Mouse (Mus musculus): ENCODE measurements around the gene Tbc1d10b.

The Tbc1d10b gene

DNA sequence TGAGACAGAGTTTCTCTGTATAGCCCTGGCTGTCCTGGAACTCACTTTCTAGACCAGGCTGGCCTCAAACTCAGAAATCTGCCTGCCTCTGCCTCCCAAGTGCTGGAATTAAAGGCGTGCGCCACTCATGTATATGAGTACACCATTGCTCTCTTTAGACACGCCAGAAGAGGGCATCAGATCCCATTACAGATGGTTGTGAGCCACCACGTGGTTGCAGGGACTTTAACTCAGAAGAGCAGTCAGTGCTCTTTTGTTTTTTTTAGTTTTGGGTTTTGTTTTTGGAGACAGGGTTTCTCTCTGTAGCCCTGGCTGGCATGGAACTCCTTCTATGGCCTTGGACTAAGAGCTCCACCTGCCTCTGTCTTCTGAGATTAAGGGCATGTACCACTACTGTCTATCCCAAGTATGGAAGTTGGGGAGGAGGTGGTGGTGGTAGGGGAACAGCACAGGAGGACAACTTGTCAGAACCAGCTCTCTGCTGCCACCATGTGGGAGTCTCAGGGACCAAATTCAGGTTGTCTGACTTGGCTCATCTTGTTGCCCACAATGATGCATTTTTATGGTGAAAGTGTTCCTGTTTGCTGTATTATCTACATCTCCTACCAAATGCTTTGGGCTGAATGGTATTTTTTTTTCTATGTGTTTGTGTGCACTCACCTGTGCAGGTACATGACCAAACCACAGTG is 20.5 kb upstream of the Tbc1d10b start:
- in situ Hi-C loops (cut with MboI; ENCODE audit: low pct_unique_long_range_greater_than_20kb in 1 of 2, low sequenced_read_pairs in 2 of 2, unreplicated experiment in 1 of 2), result no loop called here

DNA sequence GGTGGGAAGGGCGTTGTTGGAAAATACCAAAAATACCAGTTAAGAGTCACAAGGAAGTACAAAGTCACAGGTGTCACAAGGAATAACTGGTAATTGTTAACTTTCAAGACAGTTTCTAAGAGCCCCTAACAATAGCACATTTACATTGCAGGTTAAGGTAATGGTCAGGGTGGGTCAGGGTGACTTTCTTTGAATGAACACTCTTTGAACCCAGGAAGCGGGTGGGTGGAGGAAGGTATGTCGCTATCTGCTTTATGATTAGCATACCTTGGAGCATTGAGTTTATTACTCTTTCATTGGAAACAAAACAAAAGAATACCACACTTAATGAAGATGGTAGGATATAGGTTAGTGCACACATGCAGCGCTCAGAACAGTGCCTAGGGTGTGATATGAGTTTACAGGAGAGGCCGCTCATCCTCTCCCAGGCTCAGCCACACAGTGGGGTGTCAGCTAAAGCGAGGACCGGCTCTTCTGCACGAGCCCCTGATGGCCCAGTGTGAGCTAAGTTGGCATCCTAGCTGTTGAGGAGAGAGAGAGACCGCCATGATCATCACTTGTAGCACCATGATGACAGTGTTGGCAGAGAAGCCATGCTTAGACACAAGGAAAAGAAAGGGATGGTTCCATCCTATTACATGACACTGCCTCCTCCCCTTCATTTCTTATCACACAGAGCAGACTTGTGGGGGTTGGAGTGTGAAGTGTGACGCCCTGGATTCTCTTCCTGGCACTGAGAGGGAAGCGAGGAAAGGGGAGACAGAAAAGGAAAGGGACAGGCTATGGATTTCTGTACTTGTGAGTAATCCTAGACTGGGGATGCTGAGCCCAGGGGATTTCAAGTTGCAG is 17.1 kb upstream of the Tbc1d10b start:
- in situ Hi-C loops (cut with MboI; ENCODE audit: low pct_unique_long_range_greater_than_20kb in 1 of 2, low sequenced_read_pairs in 2 of 2, unreplicated experiment in 1 of 2), result no loop called here

- in situ Hi-C loops (cut with MboI; ENCODE audit: low pct_unique_long_range_greater_than_20kb in 1 of 2, low sequenced_read_pairs in 2 of 2, unreplicated experiment in 1 of 2), result no loop called here
Observed at GRCm38 (mm10) chr7:127224616-127225015, 16.3 kb upstream of the Tbc1d10b start.

DNA sequence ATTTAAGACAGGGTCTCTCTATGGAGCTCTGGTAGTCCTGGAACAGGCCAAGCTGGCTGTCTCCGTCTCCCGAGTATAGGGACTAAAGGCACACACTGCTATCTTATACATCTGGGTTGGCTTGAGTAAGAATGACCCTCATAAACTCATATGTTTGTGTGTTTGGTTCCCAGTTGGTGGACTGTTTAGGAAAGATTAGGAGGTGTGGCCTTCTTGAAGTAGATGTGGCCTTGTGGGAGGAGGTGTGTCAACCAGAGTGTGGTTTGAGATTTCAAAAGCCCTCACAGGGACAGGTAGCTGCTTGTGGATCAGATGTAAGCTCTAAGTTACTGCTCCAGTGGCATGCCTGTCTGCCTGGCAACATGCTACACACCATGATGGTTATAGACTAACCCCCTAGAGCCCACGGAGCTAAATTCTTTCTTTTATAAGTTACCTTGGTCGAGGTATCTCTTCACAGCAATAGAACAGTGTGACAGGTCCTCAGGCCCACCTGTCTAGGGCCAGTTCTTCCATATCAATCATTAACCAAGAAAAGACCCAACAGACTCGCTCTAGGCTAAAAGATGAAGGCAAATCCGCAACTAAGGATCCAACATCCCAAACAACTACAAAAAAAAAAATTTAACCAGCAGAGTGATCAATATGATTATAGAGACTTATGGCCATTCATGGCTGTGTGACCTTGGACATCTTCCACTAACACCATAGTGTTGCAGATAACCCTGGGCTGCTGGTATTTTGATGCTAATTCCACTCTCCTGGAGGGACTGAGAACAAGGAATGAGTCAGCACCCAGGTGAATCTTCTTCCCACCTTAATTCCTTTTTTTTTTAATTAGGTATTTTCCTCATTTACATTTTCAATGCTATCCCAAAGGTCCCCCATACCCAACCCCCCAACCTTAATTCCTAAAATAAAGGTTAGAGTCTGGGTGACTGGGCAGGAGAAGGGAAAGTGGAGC is 15.5 kb upstream of the Tbc1d10b start:
- in situ Hi-C loops (cut with MboI; ENCODE audit: low pct_unique_long_range_greater_than_20kb in 1 of 2, low sequenced_read_pairs in 2 of 2, unreplicated experiment in 1 of 2), result no loop called here

DNA sequence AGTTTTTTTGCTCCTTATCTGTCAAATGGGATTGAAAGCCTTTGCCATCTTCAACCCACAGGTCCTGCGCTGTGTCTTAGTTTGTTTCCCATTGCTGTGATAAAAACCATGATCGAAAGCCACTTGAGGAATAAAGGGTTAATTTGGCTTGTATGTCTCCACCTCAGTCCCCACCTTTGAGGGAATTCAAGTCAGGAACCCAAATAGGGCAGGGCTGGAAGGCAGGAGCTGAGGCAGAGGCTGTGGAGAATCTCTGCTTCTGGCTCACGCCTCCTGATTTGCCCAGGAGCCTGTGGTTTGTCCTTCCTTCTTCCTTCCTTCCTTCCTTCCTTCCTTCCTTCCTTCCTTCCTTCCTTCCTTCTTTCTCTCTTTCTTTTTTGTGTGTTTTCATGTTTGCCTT is 14.8 kb upstream of the Tbc1d10b start:
- in situ Hi-C loops (cut with MboI; ENCODE audit: low pct_unique_long_range_greater_than_20kb in 1 of 2, low sequenced_read_pairs in 2 of 2, unreplicated experiment in 1 of 2), result no loop called here

GRCm38 (mm10) chr7:127220440-127220839 is 12.2 kb upstream of the Tbc1d10b start:
- in situ Hi-C loops (cut with MboI; ENCODE audit: low pct_unique_long_range_greater_than_20kb in 1 of 2, low sequenced_read_pairs in 2 of 2, unreplicated experiment in 1 of 2), result no loop called here

GRCm38 (mm10) chr7:127218670-127219069 is 10.4 kb upstream of the Tbc1d10b start:
- in situ Hi-C loops (cut with MboI; ENCODE audit: low pct_unique_long_range_greater_than_20kb in 1 of 2, low sequenced_read_pairs in 2 of 2, unreplicated experiment in 1 of 2), result no loop called here

DNA sequence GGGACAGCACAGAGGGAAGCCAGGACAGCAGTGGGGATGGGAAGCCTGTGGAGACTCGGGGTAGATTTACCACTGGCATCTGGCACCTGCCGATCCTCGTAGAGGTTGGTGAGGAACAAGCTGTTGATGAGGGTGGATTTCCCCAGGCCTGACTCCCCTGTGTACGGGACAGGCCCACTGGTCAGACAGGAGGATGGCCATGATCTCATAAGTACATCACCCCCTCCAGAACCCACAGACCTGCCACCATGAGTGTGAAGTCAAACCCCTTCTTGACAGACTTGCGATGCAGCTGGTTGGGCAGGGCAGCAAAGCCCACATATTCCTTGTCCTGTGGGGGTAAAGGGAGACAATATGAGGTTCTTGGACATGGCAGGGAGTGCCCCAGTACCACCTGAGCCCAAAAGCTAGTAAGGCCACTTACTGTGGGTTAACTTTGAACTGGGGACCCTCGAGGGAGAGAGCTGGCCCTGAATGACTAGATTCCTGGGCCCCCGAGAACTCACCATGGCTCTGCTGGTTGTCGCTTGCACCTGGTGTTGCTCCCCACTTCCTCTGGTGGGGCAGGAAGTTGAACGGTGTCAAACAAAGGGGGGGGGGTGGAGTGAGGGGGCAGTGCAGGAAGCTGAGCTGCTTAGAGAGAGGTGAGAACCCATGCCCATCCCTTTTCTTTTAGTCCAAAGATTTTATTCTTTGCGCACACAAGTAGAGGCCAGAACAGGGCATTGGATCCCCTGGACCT is 9.8 kb upstream of the Tbc1d10b start:
- in situ Hi-C loops (cut with MboI; ENCODE audit: low pct_unique_long_range_greater_than_20kb in 1 of 2, low sequenced_read_pairs in 2 of 2, unreplicated experiment in 1 of 2), result no loop called here

DNA sequence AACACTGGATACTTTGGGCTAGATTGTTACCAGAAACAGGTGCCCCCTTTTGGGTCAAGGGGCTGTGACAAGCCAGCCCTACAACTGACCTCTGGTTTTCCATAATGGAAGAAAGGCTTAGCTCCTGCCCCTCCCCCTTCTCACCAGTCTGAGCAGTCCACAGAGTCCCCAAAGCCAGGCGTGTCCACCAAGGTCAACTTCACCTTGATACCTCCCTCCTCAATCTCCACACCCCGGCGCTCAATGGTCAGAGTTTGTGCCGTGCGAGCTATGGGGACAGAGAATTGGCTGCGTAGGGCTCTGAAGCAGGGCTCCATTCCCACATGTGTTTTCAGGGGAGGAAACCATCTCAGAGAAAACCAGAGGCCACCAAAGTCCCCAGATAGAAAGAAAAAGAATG is 9.2 kb upstream of the Tbc1d10b start:
- in situ Hi-C loops (cut with MboI; ENCODE audit: low pct_unique_long_range_greater_than_20kb in 1 of 2, low sequenced_read_pairs in 2 of 2, unreplicated experiment in 1 of 2), result no loop called here

- in situ Hi-C loops (cut with MboI; ENCODE audit: low pct_unique_long_range_greater_than_20kb in 1 of 2, low sequenced_read_pairs in 2 of 2, unreplicated experiment in 1 of 2), result no loop called here
Observed at GRCm38 (mm10) chr7:127216307-127216706, 8.0 kb upstream of the Tbc1d10b start.

DNA sequence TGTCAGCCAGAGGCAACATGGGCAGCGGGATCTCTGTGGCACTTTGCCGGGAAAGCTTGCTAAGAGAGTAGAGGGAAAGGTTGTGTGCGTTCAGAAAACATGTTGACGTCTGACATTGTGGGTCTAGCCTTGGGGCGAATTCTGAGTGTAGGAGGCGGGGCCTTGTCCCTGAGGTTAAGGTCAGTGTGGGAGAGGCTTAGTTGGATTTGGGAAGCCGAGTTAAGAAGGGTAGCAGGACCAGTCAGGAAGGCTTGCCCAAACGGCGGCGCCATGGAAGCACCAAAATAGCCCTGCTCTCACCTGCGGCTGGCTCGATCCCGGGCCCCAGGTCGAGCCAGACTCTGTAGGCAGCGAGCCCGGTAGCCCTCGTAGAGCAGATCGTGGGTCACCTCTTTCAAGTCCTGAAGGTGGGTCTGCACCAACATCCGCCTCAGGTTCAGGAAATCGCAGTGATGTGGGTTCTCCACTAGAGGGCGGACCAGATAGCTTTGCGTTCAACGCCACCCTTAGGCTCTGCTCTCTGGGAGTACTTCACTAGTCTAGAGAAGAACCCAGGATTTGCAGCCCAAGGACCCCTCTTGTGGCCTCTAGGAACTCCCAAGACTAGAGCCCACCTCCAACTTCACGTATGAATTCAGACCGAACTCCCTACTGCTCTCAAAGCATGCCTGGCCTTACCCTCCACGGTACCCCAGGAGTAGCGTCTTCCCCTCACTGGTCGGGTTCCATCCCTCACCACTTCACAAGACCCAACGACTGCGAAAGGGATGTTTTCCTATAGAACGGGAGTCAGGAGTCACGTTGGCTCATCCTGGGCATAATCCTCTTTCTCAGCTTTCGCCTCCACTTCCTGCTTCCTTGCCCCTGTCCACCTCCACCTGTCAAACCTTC is 7.0 kb upstream of the Tbc1d10b start:
- in situ Hi-C loops (cut with MboI; ENCODE audit: low pct_unique_long_range_greater_than_20kb in 1 of 2, low sequenced_read_pairs in 2 of 2, unreplicated experiment in 1 of 2), result no loop called here

- in situ Hi-C loops (cut with MboI; ENCODE audit: low pct_unique_long_range_greater_than_20kb in 1 of 2, low sequenced_read_pairs in 2 of 2, unreplicated experiment in 1 of 2), result no loop called here
Observed at GRCm38 (mm10) chr7:127214521-127214920, 6.3 kb upstream of the Tbc1d10b start.

DNA sequence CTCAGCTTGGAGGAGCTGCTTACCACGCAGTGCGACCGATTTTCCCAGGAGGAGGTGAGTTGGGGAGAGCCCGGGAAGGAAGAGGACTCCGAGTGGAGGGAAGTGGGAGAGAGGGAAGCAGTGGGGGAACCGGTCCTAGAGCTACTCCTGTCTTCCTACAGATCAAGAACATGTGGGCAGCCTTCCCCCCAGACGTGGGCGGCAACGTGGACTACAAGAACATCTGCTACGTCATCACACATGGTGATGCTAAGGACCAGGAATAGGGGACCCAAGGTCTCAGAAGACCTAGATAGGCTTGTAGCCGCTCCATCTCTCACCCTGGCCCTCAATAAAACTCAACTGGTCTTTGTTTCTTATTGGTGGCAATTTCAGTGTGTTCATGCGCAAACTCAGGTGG is 5.7 kb upstream of the Tbc1d10b start:
- in situ Hi-C loops (cut with MboI; ENCODE audit: low pct_unique_long_range_greater_than_20kb in 1 of 2, low sequenced_read_pairs in 2 of 2, unreplicated experiment in 1 of 2), result no loop called here

DNA sequence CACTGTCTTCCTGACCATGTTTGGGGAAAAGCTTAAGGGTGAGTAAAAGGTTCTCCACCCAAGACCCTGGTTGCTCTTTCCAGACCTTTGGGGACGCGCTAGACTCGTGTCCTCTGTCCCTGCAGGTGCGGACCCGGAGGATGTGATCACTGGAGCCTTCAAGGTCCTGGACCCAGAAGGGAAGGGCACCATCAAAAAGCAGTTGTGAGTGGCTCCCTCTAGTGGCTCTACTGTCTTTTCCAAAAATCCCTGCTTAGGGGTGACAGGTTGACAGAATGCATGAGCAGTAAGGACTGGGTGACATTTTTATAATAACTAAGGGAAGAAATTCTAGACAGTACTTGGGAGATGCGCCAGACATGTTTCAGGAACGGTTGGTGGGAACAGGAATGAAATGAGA is 5.2 kb upstream of the Tbc1d10b start:
- in situ Hi-C loops (cut with MboI; ENCODE audit: low pct_unique_long_range_greater_than_20kb in 1 of 2, low sequenced_read_pairs in 2 of 2, unreplicated experiment in 1 of 2), result no loop called here

GRCm38 (mm10) chr7:127212432-127213250 is 4.4 kb upstream of the Tbc1d10b start:
- in situ Hi-C loops (cut with MboI; ENCODE audit: low pct_unique_long_range_greater_than_20kb in 1 of 2, low sequenced_read_pairs in 2 of 2, unreplicated experiment in 1 of 2), result no loop called here

GRCm38 (mm10) chr7:127211014-127211745 is 2.9 kb upstream of the Tbc1d10b start:
- in situ Hi-C loops (cut with MboI; ENCODE audit: low pct_unique_long_range_greater_than_20kb in 1 of 2, low sequenced_read_pairs in 2 of 2, unreplicated experiment in 1 of 2), result no loop called here
